Mouse (Mus musculus) embryonic facial prominence, embryonic 10.5 days (tissue): ENCODE data around the gene Gm17175. TPM values are rescaled to one million over a fixed set of nuclear protein-coding genes. Genes with fewer than 3 reads are reported as not detected.
"Not testable (repeated sequence)": the region's sequence is repeated elsewhere in the genome, so short reads cannot be mapped to it uniquely, and the experiment has no call there.

Experiments
- DNase-seq: peaks from one replicate; pipeline ENCODE4 v3.0.0-alpha.2; 2017; ENCODE audit warnings: low spot score
- H3K27ac ChIP-seq: fragments of 300-500 bp; sonication (generic); replicated peaks from 2 replicates; pipeline ENCODE4 v1.5.1; 2016; ENCODE audit warnings: mild to moderate bottlenecking
- H3K27me3 ChIP-seq: fragments of 300-500 bp; sonication (generic); replicated peaks from 2 replicates; pipeline ENCODE4 v1.6.1; 2016; ENCODE audit warnings: low read depth, mild to moderate bottlenecking; ENCODE audit not compliant: poor library complexity, severe bottlenecking
- H3K36me3 ChIP-seq: fragments of 300-500 bp; sonication (generic); replicated peaks from 2 replicates; pipeline ENCODE4 v1.6.1; 2016; ENCODE audit warnings: mild to moderate bottlenecking, moderate library complexity
- H3K4me1 ChIP-seq: fragments of 300-500 bp; sonication (generic); 2 replicates; pipeline ENCODE4 v1.6.1; 2016
- H3K4me3 ChIP-seq: fragments of 300-500 bp; sonication (generic); 2 replicates; pipeline ENCODE4 v1.5.1; 2016; ENCODE audit warnings: mild to moderate bottlenecking, moderate library complexity
- H3K9me3 ChIP-seq: fragments of 300-500 bp; sonication (generic); 2 replicates; pipeline ENCODE4 v1.6.1; 2016; ENCODE audit warnings: mild to moderate bottlenecking
- WGBS: fragments of 180-500 bp; shearing (Covaris S2); methylation state at CpG from one replicate; pipeline ENCODE4 v1.1.7; 2016; 5-methylcytosine and 5-hydroxymethylcytosine counted together
- polyA plus RNA-seq: library from polyadenylated mRNA; unstranded; fragments of >200 nt; fragmentation: Nextera tagmentation; extraction: Ambion mirVana; gene quantifications from 2 replicates; pipeline ENCODE4 v1.2.1, GENCODE M21; 2016

The Gm17175 gene
- polyA plus RNA-seq = not detected in 2 replicates

DNA sequence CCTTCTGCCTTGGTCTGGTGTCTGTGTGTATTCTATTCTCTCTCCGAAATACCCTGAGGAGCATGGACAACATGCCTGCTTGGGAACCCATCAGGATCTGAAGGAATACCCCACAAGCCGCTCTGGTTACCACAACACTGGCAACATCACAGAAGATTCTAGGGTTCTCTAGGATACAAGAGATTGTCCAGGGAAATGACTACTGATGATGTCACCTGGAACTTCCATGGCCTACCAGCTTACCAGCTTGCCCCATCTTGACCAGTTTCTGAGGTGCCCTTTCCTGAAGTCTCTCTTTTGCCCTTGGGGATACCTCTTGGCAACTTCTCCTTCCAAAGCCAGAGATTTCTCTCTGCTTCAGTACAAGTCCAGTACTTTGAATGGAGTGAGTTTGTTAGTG is at the start of gene Gm17175:
TSS of gene Gm17175 (minus strand) at position 101 of the 400 bp plus-strand sequence.
- not testable (repeated sequence) for H3K9me3 ChIP-seq, H3K36me3 ChIP-seq, H3K4me3 ChIP-seq, H3K27ac ChIP-seq, H3K27me3 ChIP-seq, H3K4me1 ChIP-seq, DNase-seq
- WGBS = 87% methylated on average over 2 of the region's 2 CpGs

DNA sequence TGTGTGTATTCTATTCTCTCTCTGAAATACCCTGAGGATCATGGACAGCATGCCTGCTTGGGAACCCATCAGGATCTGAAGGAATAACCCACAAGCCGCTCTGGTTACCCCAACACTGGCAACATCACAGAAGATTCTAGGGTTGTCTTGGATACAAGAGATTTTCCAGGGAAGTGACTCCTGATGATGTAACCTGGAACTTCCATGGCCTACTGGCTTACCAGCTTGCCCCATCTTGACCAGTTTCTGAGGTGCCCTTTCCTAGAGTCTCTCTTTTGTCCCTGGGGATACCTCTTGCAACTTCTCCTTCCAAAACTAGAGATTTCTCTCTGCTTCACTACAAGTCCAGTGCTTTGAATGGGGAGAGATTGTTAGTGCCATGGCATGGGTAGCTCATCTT is 37.3 kb upstream of the Gm17175 start, which contains the start of gene Gm17078:
TSS of gene Gm17078 (minus strand) at position 101 of the 400 bp plus-strand sequence.
- DNase-seq = no peak
- H3K27ac ChIP-seq = no peak within 1 kb of the TSS
- H3K4me3 ChIP-seq = no peak within 1 kb of the TSS
- H3K36me3 ChIP-seq = no peaks in the 10 kb centered on the region
- no peaks in the 10 kb centered on the region for H3K9me3 ChIP-seq
- no peaks in the 10 kb centered on the region for H3K27me3 ChIP-seq
- H3K4me1 ChIP-seq = no peaks in the 10 kb centered on the region
- 86% methylated on average over 1 of the region's 1 CpGs for WGBS

DNA sequence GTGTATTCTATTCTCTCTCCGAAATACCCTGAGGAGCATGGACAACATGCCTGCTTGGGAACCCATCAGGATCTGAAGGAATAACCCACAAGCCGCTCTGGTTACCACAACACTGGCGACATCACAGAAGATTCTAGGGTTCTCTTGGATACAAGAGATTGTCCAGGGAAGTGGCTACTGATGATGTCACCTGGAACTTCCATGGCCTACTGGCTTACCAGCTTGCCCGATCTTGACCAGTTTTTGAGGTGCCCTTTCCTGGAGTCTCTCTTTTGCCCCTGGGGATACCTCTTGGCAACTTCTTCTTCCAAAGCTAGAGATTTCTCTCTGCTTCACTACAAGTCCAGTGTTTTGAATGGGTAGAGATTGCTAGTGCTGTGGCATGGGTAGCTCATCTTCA is 18.2 kb upstream of the Gm17175 start, which contains the start of gene Gm17174:
TSS of gene Gm17174 (minus strand) at position 101 of the 400 bp plus-strand sequence.
- H3K27me3 ChIP-seq = not testable (repeated sequence)

DNA sequence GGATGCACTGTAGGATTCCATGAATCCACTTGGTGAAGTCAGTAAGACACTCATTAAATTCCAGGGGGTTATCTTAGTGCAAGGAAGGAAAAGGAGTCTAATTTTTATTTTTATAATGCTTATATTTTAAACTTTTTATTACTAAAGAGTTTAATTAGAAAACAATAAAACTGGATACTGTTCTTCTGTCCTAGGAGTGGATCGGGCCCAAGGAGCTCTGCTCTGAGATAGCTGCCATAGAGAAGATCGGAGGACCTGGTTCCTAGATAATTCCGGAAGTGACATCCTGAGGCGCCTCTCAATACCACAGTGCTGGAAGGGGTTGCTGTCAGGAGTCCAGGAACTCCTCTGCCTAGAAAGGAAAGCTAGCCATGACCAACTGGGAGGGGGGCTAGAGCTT is 21.4 kb downstream of the Gm17175 start, which contains the start of gene Gm5622:
TSS of gene Gm5622 (plus strand) at position 301 of the 400 bp plus-strand sequence.
- no peak within 1 kb of the TSS for H3K27ac ChIP-seq
- no peaks in the 10 kb centered on the region for H3K36me3 ChIP-seq
- H3K4me3 ChIP-seq = no peak within 1 kb of the TSS
- 93% methylated on average over 4 of the region's 4 CpGs for WGBS
- no peaks in the 10 kb centered on the region for H3K27me3 ChIP-seq
- DNase-seq = no peak
- no peaks in the 10 kb centered on the region for H3K9me3 ChIP-seq
- no peaks in the 10 kb centered on the region for H3K4me1 ChIP-seq

More for the DNA sequence above, 18.2 kb upstream of the Gm17175 start, which contains the start of gene Gm17174:
- H3K9me3 ChIP-seq, H3K4me3 ChIP-seq, H3K27ac ChIP-seq, DNase-seq, H3K4me1 ChIP-seq, H3K36me3 ChIP-seq: not testable (repeated sequence)
- 90% methylated on average over 4 of the region's 4 CpGs for WGBS

Other genes starting within 250 kb of the Gm17175 start
- gene Gm7247, start 212.3 kb downstream of the Gm17175 start, polyA plus RNA-seq = not detected in 2 replicates
- not detected in 2 replicates for gene Vmn2r88, start 163.2 kb downstream of the Gm17175 start, polyA plus RNA-seq
- gene Vmn2r89, start 122.2 kb downstream of the Gm17175 start, polyA plus RNA-seq = not detected in 2 replicates
- not detected in 2 replicates for gene Gm5622, start 21.3 kb downstream of the Gm17175 start, polyA plus RNA-seq
- gene Gm17174, start 18.1 kb upstream of the Gm17175 start, polyA plus RNA-seq = not detected in 2 replicates
- gene Gm17078, start 37.2 kb upstream of the Gm17175 start, polyA plus RNA-seq = not detected in 2 replicates
- gene Gm4181, start 61.6 kb upstream of the Gm17175 start, polyA plus RNA-seq = not detected in 2 replicates
- gene Gm17079, start 121.4 kb upstream of the Gm17175 start, polyA plus RNA-seq = not detected in 2 replicates
- gene Gm5800, start 143.1 kb upstream of the Gm17175 start, polyA plus RNA-seq = not detected in 2 replicates
- not detected in 2 replicates for gene Ang4, start 199.5 kb upstream of the Gm17175 start, polyA plus RNA-seq
- gene AY358078, start 226.0 kb upstream of the Gm17175 start, polyA plus RNA-seq = not detected in 2 replicates